Comparison of ENCODE assay signal across 9 mouse cellular contexts in genomic region chr16:76371614-76371917, GRCm38 (mm10). TPM values are rescaled to one million over a fixed set of nuclear protein-coding genes. Genes with fewer than 3 reads are reported as not detected.
DNase-seq lines count a peak whose midpoint lies in the region; ATAC-seq and TF ChIP-seq lines count a peak whose summit lies in the region.
"Had no signal": no experiment of that assay in that cellular context is flagged by ENCODE, and none has a peak within 500 bp of the region (broad histone marks: within the 10 kb centered on the region; RNA-seq: fewer than 3 reads in every experiment).

No protein-coding gene starts in this region.

- peak overlapping the region; percentile 85 for H3K4me2 ChIP-seq in liver, embryonic 12.5 days

- no peak for TF ChIP-seq CTCF in gastrocnemius, adult 2 months (IDR thresholded peaks at IDR 0.05)
- TF ChIP-seq CTCF in thymus, adult 2 months (IDR thresholded peaks at IDR 0.05; ENCODE audit: borderline replicate concordance, control insufficient read depth, extremely low read depth, insufficient read depth, low read length, poor library complexity), result no peak

- no peaks in the 10 kb centered on the region for H3K9me3 ChIP-seq in forebrain, embryonic 10.5 days
- H3K9me3 ChIP-seq in liver, embryonic 12.5 days (replicated peaks), result no peaks in the 10 kb centered on the region

- WGBS in forebrain, embryonic 10.5 days, result 7% methylated on average over 7 of the region's 7 CpGs
- WGBS in liver, embryonic 12.5 days (ENCODE audit: insufficient replicate concordance), result 2% methylated on average over 7 of the region's 7 CpGs
- 2% methylated on average over 7 of the region's 7 CpGs for WGBS in thymus, adult 2 months

- no peak for TF ChIP-seq POLR2A in thymus, adult 2 months (IDR thresholded peaks at IDR 0.05; ENCODE audit: control insufficient read depth, extremely low read depth, insufficient read depth, low read length, poor library complexity)

- no peak for DNase-seq in gastrocnemius, adult 2 months
- no peak for DNase-seq in gastrocnemius, postnatal 10 days
- peak; percentile 52 for DNase-seq in 416B (ENCODE audit: low read depth)
- DNase-seq in forebrain, embryonic 10.5 days (ENCODE audit: extremely low spot score, low spot score), result no peak
- no peak for DNase-seq in thymus, adult 2 months
- no peak for DNase-seq in urinary bladder, postnatal 36 days (ENCODE audit: low spot score in 2 of 2)

- intact Hi-C loops in gastrocnemius, adult 2 months (cut with DNase I), result loop anchor here (5.0 to 10.0 kb wide), 5 partner anchors 44 to 493 kb away; no protein-coding TSS in a partner anchor

- peaks cover 13% of the 10 kb centered on the region for H3K36me3 ChIP-seq in forebrain, embryonic 10.5 days (replicated peaks)
- H3K36me3 ChIP-seq in liver, embryonic 12.5 days, result peaks cover 13% of the 10 kb centered on the region
- no peaks in the 10 kb centered on the region for H3K36me3 ChIP-seq in thymus, adult 2 months (ENCODE audit: control insufficient read depth, insufficient read depth, low read length)

- H3K9ac ChIP-seq in liver, embryonic 12.5 days, result peak overlapping the region; percentile 100

- peak overlapping the region; percentile 79 for H3K4me3 ChIP-seq in gastrocnemius, adult 2 months
- H3K4me3 ChIP-seq in forebrain, embryonic 10.5 days, result peak overlapping the region; percentile 91
- H3K4me3 ChIP-seq in liver, embryonic 12.5 days, result peak overlapping the region; percentile 89
- no peak overlapping the region for H3K4me3 ChIP-seq in thymus, adult 2 months (ENCODE audit: control insufficient read depth, insufficient read depth, low read length)

- peak overlapping the region; percentile 99 for H3K27ac ChIP-seq in gastrocnemius, adult 2 months
- H3K27ac ChIP-seq in forebrain, embryonic 10.5 days, result peak overlapping the region; percentile 99
- H3K27ac ChIP-seq in liver, embryonic 12.5 days, result peak overlapping the region; percentile 98
- no peak overlapping the region; the same call in 1 of the 2 replicates for H3K27ac ChIP-seq in thymus, adult 2 months (ENCODE audit: control insufficient read depth, insufficient read depth, low read length)

- ATAC-seq in liver, embryonic 12.5 days, result no peak
- ATAC-seq in megakaryocyte progenitor cell, adult 5-6 weeks (replicated peaks; ENCODE audit: poor library complexity), result no peak

- peaks cover 5% of the 10 kb centered on the region; the same call in 1 of the 2 replicates for H3K27me3 ChIP-seq in forebrain, embryonic 10.5 days (ENCODE audit: poor library complexity, severe bottlenecking)
- H3K27me3 ChIP-seq in liver, embryonic 12.5 days (replicated peaks), result no peaks in the 10 kb centered on the region
- no peaks in the 10 kb centered on the region for H3K27me3 ChIP-seq in thymus, adult 2 months (ENCODE audit: control insufficient read depth, insufficient read depth, low read length)
- H3K27me3 ChIP-seq: CH12.LX had no signal

- H3K4me1 ChIP-seq in forebrain, embryonic 10.5 days, result peaks cover 42% of the 10 kb centered on the region
- peaks cover 58% of the 10 kb centered on the region for H3K4me1 ChIP-seq in liver, embryonic 12.5 days
- H3K4me1 ChIP-seq in thymus, adult 2 months (replicated peaks; ENCODE audit: control insufficient read depth, insufficient read depth, low read length), result peaks cover 14% of the 10 kb centered on the region

RNA-seq across cellular contexts. Expression of gene Nrip1, which starts 2.1 kb away (rescaled TPM):
- 10 to 100 TPM; 38.7 to 38.9 TPM for total RNA-seq in gastrocnemius, adult 2 months (2021)
- total RNA-seq in gastrocnemius, postnatal 10 days (2021), result 10 to 100 TPM; 37.3 to 41.4 TPM
- polyA plus RNA-seq in forebrain, embryonic 10.5 days (2016; fragmentation: Nextera tagmentation; extraction: Ambion mirVana), result 38.5 and 45.5 TPM in 2 replicates
- polyA plus RNA-seq in liver, embryonic 12.5 days (2016; fragmentation: Nextera tagmentation; extraction: Ambion mirVana), result 32.0 and 32.1 TPM in 2 replicates
- total RNA-seq in megakaryocyte progenitor cell, adult 5-6 weeks (2015), result 18.5 and 24.2 TPM in 2 replicates
- 11.0 and 14.3 TPM in 2 replicates for total RNA-seq in megakaryocyte progenitor cell, adult 5-6 weeks (2017)
- polyA plus RNA-seq in thymus, adult 2 months (2012; rRNA removed), result 23.7 and 44.1 TPM in 2 replicates
- total RNA-seq: CH12.LX had no signal
